Comparison of ENCODE assay signal across 34 mouse cellular contexts in genomic region chr7:98768460-98768859, GRCm38 (mm10).
"Had no signal": no experiment of that assay in that cellular context is flagged by ENCODE, and none has a peak within 500 bp of the region (broad histone marks: within the 10 kb centered on the region; RNA-seq: fewer than 3 reads in every experiment).

No protein-coding gene starts in this region.

- H3K9me3 ChIP-seq: heart, embryonic 10.5 days; heart, embryonic 12.5 days; heart, embryonic 13.5 days; heart, embryonic 15.5 days; hindbrain, embryonic 10.5 days; hindbrain, embryonic 12.5 days; hindbrain, embryonic 13.5 days; hindbrain, embryonic 15.5 days; intestine, embryonic 15.5 days; kidney, embryonic 15.5 days had no signal

- H3K27ac ChIP-seq: hindbrain, embryonic 12.5 days; hindbrain, embryonic 13.5 days; hindbrain, embryonic 14.5 days; hindbrain, embryonic 15.5 days; hindbrain, postnatal 0 days; intestine, embryonic 15.5 days; kidney, embryonic 15.5 days; kidney, postnatal 0 days; layer of hippocampus, adult 2 months had no signal

- H3K27me3 ChIP-seq: heart, embryonic 12.5 days; heart, embryonic 13.5 days; hindbrain, embryonic 12.5 days; hindbrain, embryonic 15.5 days; intestine, embryonic 15.5 days had no signal

- H3K9ac ChIP-seq: heart, embryonic 15.5 days; hindbrain, embryonic 12.5 days; hindbrain, embryonic 14.5 days; hindbrain, embryonic 15.5 days; intestine, embryonic 15.5 days; kidney, embryonic 15.5 days had no signal

- ATAC-seq: hindbrain, embryonic 16.5 days; hindbrain, postnatal 0 days; inflammation-experienced regulatory T-cells, adult 6 months; intestine, embryonic 15.5 days; intestine, embryonic 16.5 days; intestine, postnatal 0 days had no signal

- H3K36me3 ChIP-seq: heart, embryonic 10.5 days; heart, embryonic 12.5 days; heart, embryonic 13.5 days; heart, embryonic 15.5 days; hindbrain, embryonic 10.5 days; hindbrain, embryonic 12.5 days; hindbrain, embryonic 13.5 days; hindbrain, embryonic 15.5 days; intestine, embryonic 15.5 days; kidney, embryonic 15.5 days had no signal

- H3K4me2 ChIP-seq: heart, embryonic 11.5 days; heart, embryonic 12.5 days; heart, embryonic 13.5 days; heart, embryonic 15.5 days; hindbrain, embryonic 12.5 days; hindbrain, embryonic 13.5 days; hindbrain, embryonic 14.5 days; hindbrain, embryonic 15.5 days; intestine, embryonic 15.5 days; kidney, embryonic 15.5 days had no signal

- H3K4me3 ChIP-seq: heart, embryonic 10.5 days; heart, embryonic 12.5 days; heart, embryonic 13.5 days; heart, embryonic 15.5 days; hindbrain, embryonic 10.5 days; hindbrain, embryonic 12.5 days; hindbrain, embryonic 13.5 days; hindbrain, embryonic 15.5 days; intestine, embryonic 15.5 days; kidney, embryonic 15.5 days; layer of hippocampus, adult 2 months had no signal

- DNase-seq: heart, postnatal 10 days; heart, postnatal 14 days; heart, postnatal 36 days; kidney, adult 11 months; kidney, adult 18-20 months; kidney, adult 2 months; kidney, adult 8-10 months; kidney, adult 9 months; kidney, postnatal 10 days; kidney, postnatal 14 days; kidney, postnatal 25 days; kidney, postnatal 36 days; kidney, postnatal 4 days; layer of hippocampus, adult 9-11 months; layer of hippocampus, postnatal 36 days had no signal
